Mouse (Mus musculus): ENCODE measurements at regions not wholly inside any gene's neighbourhood (a gene's known extent, or its start where the extent isn't known, plus 50 kb on each side); places are given as distances from the start of the nearest gene placed in this dataset.

DNA sequence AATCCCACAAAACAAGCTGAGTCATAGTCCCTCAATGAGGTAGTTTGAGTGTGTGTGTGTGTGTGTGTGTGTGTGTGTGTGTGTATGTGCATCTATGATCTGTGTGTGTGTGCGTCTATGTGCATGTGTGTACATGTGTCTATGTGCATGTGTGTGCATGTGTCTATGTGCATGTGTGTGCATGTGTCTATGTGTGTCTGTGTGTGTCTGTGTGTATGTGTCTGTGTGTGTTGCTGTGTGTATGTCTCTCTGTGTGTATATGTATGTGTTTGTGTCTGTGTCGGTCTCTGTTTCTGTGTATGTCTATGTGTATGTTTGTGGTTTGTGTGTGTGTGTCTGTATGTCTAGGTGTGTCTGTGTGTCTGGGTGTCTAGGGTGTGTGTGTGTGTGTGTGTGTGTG is 309.1 kb upstream of the Brinp3 start:
- no peak for DNase-seq

DNA sequence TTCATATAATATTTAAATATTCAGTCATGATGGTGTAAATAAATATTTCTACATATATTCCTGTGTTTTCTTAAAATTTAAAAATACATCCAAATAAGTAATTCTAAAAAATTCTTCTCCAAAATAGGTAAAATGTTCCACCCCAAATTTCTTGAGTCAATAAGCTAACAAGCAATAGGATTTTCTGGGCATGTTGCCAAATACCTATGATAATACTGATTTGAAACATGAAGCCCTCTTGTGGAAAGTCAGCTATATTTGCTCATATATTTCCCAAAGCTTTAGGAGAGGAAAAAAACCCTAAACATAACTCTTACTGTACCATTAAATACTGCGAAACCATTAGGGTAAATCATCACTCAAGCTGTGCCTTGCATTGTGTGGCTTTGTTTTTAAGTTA is 282.9 kb upstream of the Brinp3 start:
- DNase-seq = no peak

GRCm38 (mm10) chr1:146231487-146232466 is 262.8 kb upstream of the Brinp3 start:
- peak; percentile 33 for DNase-seq

- DNase-seq = no peak
Observed at GRCm38 (mm10) chr1:146260400-146260799, 234.2 kb upstream of the Brinp3 start.

GRCm38 (mm10) chr1:146299031-146299430 is 195.5 kb upstream of the Brinp3 start:
- DNase-seq = no peak

- no peak for DNase-seq
Observed at GRCm38 (mm10) chr1:146312547-146312946, 182.0 kb upstream of the Brinp3 start.

- DNase-seq = no peak
Observed at GRCm38 (mm10) chr1:146316172-146317158, 178.1 kb upstream of the Brinp3 start.

GRCm38 (mm10) chr1:146322026-146322425 is 172.5 kb upstream of the Brinp3 start:
- no peak for DNase-seq

GRCm38 (mm10) chr1:146322862-146323261 is 171.7 kb upstream of the Brinp3 start:
- DNase-seq = no peak

GRCm38 (mm10) chr1:146337049-146337448 is 157.5 kb upstream of the Brinp3 start:
- no peak for DNase-seq

GRCm38 (mm10) chr1:146356964-146357363 is 137.6 kb upstream of the Brinp3 start:
- no peak for DNase-seq

DNA sequence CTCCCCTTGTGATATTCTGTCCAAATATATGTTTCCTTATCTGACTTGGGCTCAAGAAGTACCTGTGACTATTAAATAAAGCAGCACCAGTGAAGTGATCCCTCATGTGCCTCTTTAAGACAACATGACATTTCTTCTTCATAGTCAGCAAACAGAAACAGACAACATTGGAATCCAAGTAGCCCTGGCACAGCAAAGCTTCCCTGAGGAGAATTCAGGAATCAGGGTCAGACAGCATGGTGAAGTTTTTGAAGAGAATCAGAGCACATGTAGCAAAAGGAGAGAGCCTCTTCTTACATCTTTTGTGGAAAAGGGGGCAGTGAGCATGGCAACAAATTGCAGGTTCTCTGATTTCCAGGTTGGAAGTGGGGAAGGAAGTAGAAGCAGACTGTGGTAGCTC is 136.3 kb upstream of the Brinp3 start:
- DNase-seq = no peak

DNA sequence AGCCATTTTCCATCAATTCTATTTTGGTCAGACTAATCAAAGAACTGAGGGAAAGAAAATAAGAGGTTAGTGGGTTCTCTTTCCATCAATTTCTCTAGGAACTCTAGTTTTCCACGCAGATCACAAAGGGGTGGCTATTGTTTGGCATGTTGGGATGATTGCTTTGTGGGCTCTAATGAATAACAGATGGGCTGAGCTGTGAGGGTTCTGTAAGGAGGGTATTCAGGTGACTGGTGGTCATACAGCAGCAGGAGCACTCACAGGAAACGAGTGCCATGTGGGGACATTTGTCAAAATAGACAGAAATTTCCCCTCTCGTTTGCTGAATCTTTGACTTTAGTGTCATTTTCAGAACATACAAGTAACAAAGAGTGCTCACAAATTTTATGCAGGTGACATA is 134.9 kb upstream of the Brinp3 start:
- DNase-seq = no peak

- no peak for DNase-seq
Observed at GRCm38 (mm10) chr1:146360124-146360523, 134.4 kb upstream of the Brinp3 start.

DNA sequence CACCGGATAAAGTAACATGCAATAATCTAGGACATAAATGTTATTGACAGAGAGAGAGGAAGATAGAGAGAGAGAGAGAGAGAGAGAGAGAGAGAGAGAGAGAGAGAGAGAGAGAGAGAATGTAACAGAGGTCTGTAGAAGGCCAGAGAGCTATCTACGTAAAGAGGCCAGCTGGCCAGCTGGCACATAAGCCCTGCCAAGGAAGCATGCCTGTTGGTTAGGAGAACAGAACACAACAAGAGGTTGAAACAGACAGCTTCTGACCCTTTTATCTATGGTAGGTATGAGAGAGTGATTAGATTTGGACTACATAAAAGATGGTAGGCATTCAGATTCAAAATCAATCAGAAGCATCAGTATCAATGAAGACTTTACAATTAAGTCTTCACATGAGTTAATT is 130.8 kb upstream of the Brinp3 start:
- no peak for DNase-seq

Data from right cerebral cortex, postnatal 25 days (tissue).